Mouse (Mus musculus) MEL (cell line): Measurements from ENCODE around the gene Cib4. TPM values are rescaled to one million over a fixed set of nuclear protein-coding genes. Genes with fewer than 3 reads are reported as not detected.

Source experiments
- DNase-seq: peaks from one replicate; pipeline ENCODE4 v3.0.0; 2011; ENCODE audit warnings: low read depth, low spot score
- H3K27ac ChIP-seq: 2 replicates; pipeline ENCODE4 v1.5.1; 2012; ENCODE audit warnings: low read depth, mild to moderate bottlenecking, control low read depth, low read length, moderate library complexity; ENCODE audit not compliant: control insufficient read depth
- H3K27me3 ChIP-seq, 2 experiments: fragments of 150-350 bp in 1 of 2; sonication (generic) in 1 of 2; 2 replicates each; pipeline ENCODE4 v1.6.1; 2012; ENCODE audit warnings: low read length in 2 of 2, mild to moderate bottlenecking in 2 of 2, improper control_type of control experiment in 1 of 2, moderate library complexity in 1 of 2; ENCODE audit not compliant: insufficient read depth in 2 of 2, control insufficient read depth in 1 of 2
- H3K36me3 ChIP-seq, 2 experiments: 2 replicates each; pipeline ENCODE4 v1.6.1; 2012 to 2014; ENCODE audit warnings: low read length in 2 of 2, improper control_type of control experiment in 1 of 2, inconsistent platforms in 1 of 2, mild to moderate bottlenecking in 1 of 2; ENCODE audit not compliant: insufficient read depth in 2 of 2, control insufficient read depth in 1 of 2
- H3K4me1 ChIP-seq, 2 experiments: fragments of 150-350 bp in 1 of 2; sonication (generic) in 1 of 2; 2 replicates each; pipeline ENCODE4 v1.6.1; 2012; ENCODE audit warnings: low read length in 2 of 2, improper control_type of control experiment in 1 of 2, mild to moderate bottlenecking in 1 of 2; ENCODE audit not compliant: insufficient read depth in 2 of 2, control insufficient read depth in 1 of 2
- H3K4me3 ChIP-seq, 2 experiments: fragments of 150-350 bp in 1 of 2; sonication (generic) in 1 of 2; 2 replicates each; pipeline ENCODE4 v1.5.1; 2012; ENCODE audit warnings: low read depth in 2 of 2, low read length in 2 of 2, mild to moderate bottlenecking in 2 of 2, moderate library complexity in 2 of 2, control low read depth in 1 of 2, improper control_type of control experiment in 1 of 2; ENCODE audit not compliant: control insufficient read depth in 1 of 2, insufficient read depth in 1 of 2
- H3K79me2 ChIP-seq: 2 replicates; pipeline ENCODE4 v1.6.1; 2012; ENCODE audit warnings: mild to moderate bottlenecking, low read length, moderate library complexity; ENCODE audit not compliant: control insufficient read depth, poor library complexity, insufficient read depth
- H3K9ac ChIP-seq: 2 replicates; pipeline ENCODE4 v1.6.1; 2012; ENCODE audit warnings: low read depth, mild to moderate bottlenecking, control low read depth, low read length, moderate library complexity; ENCODE audit not compliant: control insufficient read depth, poor library complexity, severe bottlenecking
- H3K9me3 ChIP-seq: fragments of 150-350 bp; sonication (generic); replicated peaks from 2 replicates; pipeline ENCODE4 v1.6.1; 2012; ENCODE audit warnings: mild to moderate bottlenecking, low read length, improper control_type of control experiment, moderate library complexity; ENCODE audit not compliant: insufficient read depth
- BHLHE40 ChIP-seq: IDR thresholded peaks from 2 replicates; pipeline ENCODE4 v1.6.1; 2012; ENCODE audit warnings: low read depth, mild to moderate bottlenecking, inconsistent platforms, low read length, improper control_type of control experiment, borderline replicate concordance
- CHD2 ChIP-seq: IDR thresholded peaks from 2 replicates; pipeline ENCODE4 v1.6.1; 2011; ENCODE audit warnings: low read length, improper control_type of control experiment
- E2F4 ChIP-seq: IDR thresholded peaks from 2 replicates; pipeline ENCODE4 v1.6.1; 2011; ENCODE audit warnings: low read depth, low read length, improper control_type of control experiment, borderline replicate concordance
- GABPA ChIP-seq: IDR thresholded peaks from 2 replicates; pipeline ENCODE4 v1.6.1; 2012; ENCODE audit warnings: low read depth, mild to moderate bottlenecking, inconsistent platforms, low read length, improper control_type of control experiment, moderate library complexity
- JUND ChIP-seq: IDR thresholded peaks from 2 replicates; pipeline ENCODE4 v1.6.1; 2011; ENCODE audit warnings: low read depth, mild to moderate bottlenecking, improper control_type of control experiment, low read length
- KAT2A ChIP-seq: conservative IDR thresholded peaks from 2 replicates; pipeline ENCODE4 v1.6.1; 2012; ENCODE audit warnings: low read depth, low read length, improper control_type of control experiment, inconsistent platforms
- MAX ChIP-seq: IDR thresholded peaks from 2 replicates; pipeline ENCODE4 v1.6.1; 2011; ENCODE audit warnings: low read length, improper control_type of control experiment
- MAZ ChIP-seq: IDR thresholded peaks from 2 replicates; pipeline ENCODE4 v1.6.1; 2012; ENCODE audit warnings: low read depth, mild to moderate bottlenecking, inconsistent platforms, low read length, improper control_type of control experiment
- MEF2A ChIP-seq: IDR thresholded peaks from 2 replicates; pipeline ENCODE4 v1.6.1; 2014; ENCODE audit warnings: low read depth, mild to moderate bottlenecking, inconsistent platforms, low read length, improper control_type of control experiment; ENCODE audit not compliant: poor library complexity, insufficient replicate concordance, severe bottlenecking; ENCODE audit errors: extremely low read depth
- NRF1 ChIP-seq: IDR thresholded peaks from 2 replicates; pipeline ENCODE4 v1.6.1; 2014; ENCODE audit warnings: low read depth, mild to moderate bottlenecking, inconsistent platforms, low read length, improper control_type of control experiment, moderate library complexity; ENCODE audit not compliant: poor library complexity, insufficient read depth, severe bottlenecking
- POLR2A ChIP-seq, 2 experiments: IDR thresholded peaks; 2 replicates each; pipeline ENCODE4 v1.6.1; 2011 to 2012; ENCODE audit warnings: low read length in 2 of 2, mild to moderate bottlenecking in 2 of 2, control low read depth in 1 of 2, improper control_type of control experiment in 1 of 2, low read depth in 1 of 2, moderate library complexity in 1 of 2; ENCODE audit not compliant: control insufficient read depth in 1 of 2, insufficient read depth in 1 of 2, poor library complexity in 1 of 2
- POLR2AphosphoS2 ChIP-seq: IDR thresholded peaks from 2 replicates; pipeline ENCODE4 v1.6.1; 2011; ENCODE audit warnings: low read length, improper control_type of control experiment
- POLR2AphosphoS5 ChIP-seq: IDR thresholded peaks from 2 replicates; pipeline ENCODE4 v1.6.1; 2012; ENCODE audit warnings: low read depth, borderline replicate concordance, mild to moderate bottlenecking, inconsistent platforms, low read length, moderate library complexity, mixed read lengths
- RAD21 ChIP-seq: IDR thresholded peaks from 2 replicates; pipeline ENCODE4 v1.6.1; 2011; ENCODE audit warnings: mild to moderate bottlenecking, low read depth, low read length, improper control_type of control experiment
- TBP ChIP-seq: IDR thresholded peaks from 2 replicates; pipeline ENCODE4 v1.8.0; 2011; ENCODE audit warnings: low read depth, low read length, improper control_type of control experiment
- UBTF ChIP-seq: IDR thresholded peaks from 2 replicates; pipeline ENCODE4 v1.6.1; 2012; ENCODE audit warnings: low read depth, mild to moderate bottlenecking, inconsistent platforms, low read length, improper control_type of control experiment, moderate library complexity, borderline replicate concordance; ENCODE audit not compliant: insufficient read depth
- USF1 ChIP-seq: IDR thresholded peaks from 2 replicates; pipeline ENCODE4 v1.6.1; 2014; ENCODE audit warnings: low read depth, mild to moderate bottlenecking, inconsistent platforms, low read length, improper control_type of control experiment, moderate library complexity
- ZC3H11A ChIP-seq: IDR thresholded peaks from 2 replicates; pipeline ENCODE4 v1.6.1; 2012; ENCODE audit warnings: low read depth, mild to moderate bottlenecking, inconsistent platforms, low read length, improper control_type of control experiment
- polyA plus RNA-seq, 2 experiments: library from polyadenylated mRNA; stranded (reverse) in 1 of 2; unstranded in 1 of 2; fragments of >175 nt in 1 of 2; fragments of >200 nt in 1 of 2; gene quantifications; 2 replicates each; pipeline versions ENCODE4 v1.2.1 to v1.2.4; 2012; ENCODE audit warnings: low replicate concordance in 2 of 2, low read depth in 1 of 2; ENCODE audit not compliant: insufficient read length in 2 of 2, insufficient read depth in 1 of 2, missing spikeins in 1 of 2
- total RNA-seq: library from RNA; depleted of rRNA; stranded (reverse); fragments of 300-350 nt; gene quantifications from 2 replicates; pipeline ENCODE4 v1.2.3, GENCODE M21; 2012

Cib4 gene
- total and polyA plus RNA-seq, 3 experiments: not detected

GRCm38 (mm10) chr5:30593811-30594504, 48.3 kb upstream of the Cib4 start:
- H3K4me1 ChIP-seq: no peaks in the 10 kb centered on the region
- no peaks in the 10 kb centered on the region for H3K36me3 ChIP-seq
- H3K4me3 ChIP-seq: no peak overlapping the region
- no peak overlapping the region for H3K9ac ChIP-seq
- H3K27ac ChIP-seq: no peak overlapping the region
- TF ChIP-seq TBP (no peak), GABPA (no peak), CHD2 (no peak), POLR2AphosphoS5 (no peak)
- peaks cover 24 to 32% of the 10 kb centered on the region in 2 experiments for H3K27me3 ChIP-seq
- no peaks in the 10 kb centered on the region for H3K9me3 ChIP-seq
- DNase-seq: no peak
- no peaks in the 10 kb centered on the region for H3K79me2 ChIP-seq

DNA sequence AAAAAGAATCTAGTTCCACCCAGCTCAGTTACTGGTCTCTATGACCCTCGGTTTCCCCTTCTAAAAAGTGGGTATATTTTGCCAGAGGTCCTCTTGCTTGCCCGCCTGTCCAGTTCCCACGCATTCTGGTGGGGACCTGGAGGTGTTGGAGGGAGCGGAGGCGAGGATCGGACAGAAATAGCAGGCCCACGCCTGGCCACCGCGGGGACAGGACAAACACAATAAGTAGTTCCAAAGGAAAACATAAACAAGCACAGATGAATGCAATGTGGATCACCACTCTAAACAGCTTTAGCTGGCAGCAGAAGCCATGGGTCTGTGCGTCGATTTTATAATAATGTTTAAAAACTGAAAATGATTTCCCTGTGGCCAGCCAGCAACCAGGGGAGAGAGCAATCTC, 47.7 kb upstream of the Cib4 start:
- Histone ChIP-seq H3K9ac (no peak overlapping the region), H3K4me3 (no peak overlapping the region), H3K27me3 (peaks cover 18 to 29% of the 10 kb centered on the region in 2 experiments)

DNA sequence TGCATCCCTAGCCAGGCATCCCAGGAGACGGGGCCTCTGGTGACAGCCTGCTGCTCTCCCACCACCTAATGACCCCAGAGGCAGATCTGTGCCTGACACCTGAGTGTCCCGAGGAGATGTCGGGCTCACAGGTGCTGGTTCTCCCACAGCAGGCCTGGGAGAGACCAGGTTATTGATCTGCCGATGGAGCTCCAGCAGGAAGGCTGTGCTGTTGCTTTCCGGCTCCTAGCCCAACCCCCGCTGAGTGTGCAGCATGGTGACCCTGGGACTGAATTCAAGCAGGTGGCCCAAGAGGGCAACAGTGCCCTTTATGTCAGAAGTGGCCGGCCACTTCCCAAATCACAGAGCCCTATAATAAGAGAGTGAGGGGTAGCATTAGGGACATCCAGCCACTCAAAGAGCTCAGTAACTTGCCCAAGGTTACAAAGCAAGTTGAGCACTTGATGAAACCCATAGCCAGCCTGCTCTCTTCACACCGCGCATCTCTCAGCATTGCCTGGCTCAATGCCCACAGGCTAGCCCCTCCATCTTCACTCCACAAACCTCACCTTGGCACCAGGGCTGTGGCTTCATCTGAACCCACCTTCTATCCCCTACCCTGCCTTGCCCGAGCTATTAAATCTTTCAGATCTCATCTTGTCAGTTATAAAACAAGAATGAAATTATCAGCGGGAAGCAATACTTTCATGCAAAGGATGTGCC, 46.8 kb upstream of the Cib4 start:
- H3K36me3 ChIP-seq: no peaks in the 10 kb centered on the region
- no peak for DNase-seq
- TF ChIP-seq RAD21 (no peak), NRF1 (no peak), ZC3H11A (no peak), MAZ (no peak), BHLHE40 (no peak), POLR2AphosphoS2 (no peak), MEF2A (no peak), KAT2A (no peak), POLR2A (IDR thresholded peaks at IDR 0.05; ENCODE audit: control insufficient read depth in 1 of 2, insufficient read depth in 1 of 2, low read depth in 1 of 2, low read length in 2 of 2, poor library complexity in 1 of 2) (no peak), JUND (no peak), MAX (no peak), USF1 (no peak), E2F4 (no peak)
- H3K9me3 ChIP-seq: no peaks in the 10 kb centered on the region
- no peaks in the 10 kb centered on the region for H3K4me1 ChIP-seq
- H3K9ac ChIP-seq: no peak overlapping the region
- H3K27ac ChIP-seq: no peak overlapping the region
- peaks cover 14 to 22% of the 10 kb centered on the region in 2 experiments for H3K27me3 ChIP-seq
- no peaks in the 10 kb centered on the region for H3K79me2 ChIP-seq
- H3K4me3 ChIP-seq: no peak overlapping the region

More for the DNA sequence above, 47.7 kb upstream of the Cib4 start:
- no peaks in the 10 kb centered on the region for H3K36me3 ChIP-seq
- H3K27ac ChIP-seq: no peak overlapping the region
- H3K9me3 ChIP-seq: no peaks in the 10 kb centered on the region
- H3K79me2 ChIP-seq: no peaks in the 10 kb centered on the region
- TF ChIP-seq MEF2A: no peak
- no peak for TF ChIP-seq UBTF
- no peak for DNase-seq
- no peaks in the 10 kb centered on the region for H3K4me1 ChIP-seq
